Mouse (Mus musculus): ENCODE data around the gene Mt2.

- TF ChIP-seq CTCF (IDR thresholded peaks at IDR 0.05; ENCODE audit: borderline replicate concordance, insufficient read depth, low read length) (no peak), POLR2A (IDR thresholded peaks at IDR 0.05; ENCODE audit: low read depth, low read length) (no peak)
Observed at GRCm38 (mm10) chr8:94213819-94214218, 41.4 kb downstream of the Mt2 start.

Data from embryonic fibroblast, embryonic 13.5 days (primary cell).